Mouse (Mus musculus): ENCODE data around the gene Gm28053. TPM values are rescaled to one million over a fixed set of nuclear protein-coding genes. Genes with fewer than 3 reads are reported as not detected.
A peak's percentile ranks its signal among the peaks of the same experiment; 100 is the strongest.
"Not testable (repeated sequence)": the region's sequence is repeated elsewhere in the genome, so short reads cannot be mapped to it uniquely, and the experiment has no call there.

The Gm28053 gene
- polyA plus RNA-seq, 1 experiment from 2014 or later, result 2.3 TPM

GRCm38 (mm10) chr6:48678391-48678790 lies 40.0 kb upstream of the Gm28053 start:
- Histone ChIP-seq H3K36me3 (ENCODE audit: control insufficient read depth, insufficient read depth) (no peaks in the 10 kb centered on the region; the same call in 1 of the 2 replicates), H3K27ac (ENCODE audit: low read length) (no peak overlapping the region), H3K4me2 (ENCODE audit: low read depth, low read length) (peak overlapping the region; percentile 18; the same call in 1 of the 2 replicates), H3K4me3 (ENCODE audit: low read length) (no peak overlapping the region), H3K9ac (ENCODE audit: low read length) (no peak overlapping the region), H3K27me3 (ENCODE audit: control insufficient read depth, insufficient read depth, low read length) (no peaks in the 10 kb centered on the region), H3K9me3 (replicated peaks; ENCODE audit: control insufficient read depth, low read length) (no peaks in the 10 kb centered on the region), H3K4me1 (ENCODE audit: control insufficient read depth, insufficient read depth, low read length) (no peaks in the 10 kb centered on the region)
- WGBS, result 62% methylated on average over 4 of the region's 4 CpGs
- ATAC-seq (replicated peaks; ENCODE audit: extremely low read depth, insufficient read depth, low FRiP score), result no peak

- no peak for ATAC-seq (replicated peaks; ENCODE audit: extremely low read depth, insufficient read depth, low FRiP score)
- Histone ChIP-seq H3K9me3 (replicated peaks; ENCODE audit: control insufficient read depth, low read length) (no peaks in the 10 kb centered on the region), H3K4me1 (ENCODE audit: control insufficient read depth, insufficient read depth, low read length) (no peaks in the 10 kb centered on the region), H3K9ac (ENCODE audit: low read length) (no peak overlapping the region), H3K27ac (ENCODE audit: low read length) (peak overlapping the region; percentile 59; the same call in 1 of the 2 replicates), H3K27me3 (ENCODE audit: control insufficient read depth, insufficient read depth, low read length) (no peaks in the 10 kb centered on the region), H3K4me3 (ENCODE audit: low read length) (no peak overlapping the region), H3K4me2 (ENCODE audit: low read depth, low read length) (no peak overlapping the region), H3K36me3 (ENCODE audit: control insufficient read depth, insufficient read depth) (no peaks in the 10 kb centered on the region; the same call in 1 of the 2 replicates)
- 68% methylated on average over 6 of the region's 6 CpGs for WGBS
Measured at GRCm38 (mm10) chr6:48679701-48680100, 38.7 kb upstream of the Gm28053 start.

DNA sequence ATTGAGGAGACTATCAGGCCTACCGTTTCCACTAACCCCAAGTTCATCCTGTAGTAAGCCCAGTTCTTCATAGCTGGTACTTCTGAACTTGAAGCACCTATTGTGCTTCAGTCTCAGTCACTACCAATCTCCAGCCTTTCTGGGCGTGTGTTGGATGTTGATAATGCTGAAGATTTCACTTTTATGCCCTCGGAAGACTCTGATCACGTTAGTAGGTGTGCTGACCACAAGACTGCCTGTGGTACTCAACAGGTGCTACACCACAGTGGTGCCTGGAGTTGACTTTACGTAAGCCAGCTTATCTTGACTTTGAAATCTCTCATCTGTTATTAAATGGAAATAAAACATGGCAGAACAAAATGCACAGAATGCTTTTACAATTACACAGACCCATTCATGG lies 38.0 kb upstream of the Gm28053 start:
- H3K4me1 ChIP-seq (ENCODE audit: control insufficient read depth, insufficient read depth, low read length), result no peaks in the 10 kb centered on the region
- no peaks in the 10 kb centered on the region; the same call in 1 of the 2 replicates for H3K36me3 ChIP-seq (ENCODE audit: control insufficient read depth, insufficient read depth)
- no peak overlapping the region for H3K4me2 ChIP-seq (ENCODE audit: low read depth, low read length)
- no peak for ATAC-seq (replicated peaks; ENCODE audit: extremely low read depth, insufficient read depth, low FRiP score)
- H3K4me3 ChIP-seq (ENCODE audit: low read length), result no peak overlapping the region
- peak overlapping the region; percentile 32; the same call in 1 of the 2 replicates for H3K27ac ChIP-seq (ENCODE audit: low read length)
- 74% methylated on average over 5 of the region's 5 CpGs for WGBS
- no peaks in the 10 kb centered on the region for H3K9me3 ChIP-seq (replicated peaks; ENCODE audit: control insufficient read depth, low read length)
- no peak overlapping the region for H3K9ac ChIP-seq (ENCODE audit: low read length)
- no peaks in the 10 kb centered on the region for H3K27me3 ChIP-seq (ENCODE audit: control insufficient read depth, insufficient read depth, low read length)

DNA sequence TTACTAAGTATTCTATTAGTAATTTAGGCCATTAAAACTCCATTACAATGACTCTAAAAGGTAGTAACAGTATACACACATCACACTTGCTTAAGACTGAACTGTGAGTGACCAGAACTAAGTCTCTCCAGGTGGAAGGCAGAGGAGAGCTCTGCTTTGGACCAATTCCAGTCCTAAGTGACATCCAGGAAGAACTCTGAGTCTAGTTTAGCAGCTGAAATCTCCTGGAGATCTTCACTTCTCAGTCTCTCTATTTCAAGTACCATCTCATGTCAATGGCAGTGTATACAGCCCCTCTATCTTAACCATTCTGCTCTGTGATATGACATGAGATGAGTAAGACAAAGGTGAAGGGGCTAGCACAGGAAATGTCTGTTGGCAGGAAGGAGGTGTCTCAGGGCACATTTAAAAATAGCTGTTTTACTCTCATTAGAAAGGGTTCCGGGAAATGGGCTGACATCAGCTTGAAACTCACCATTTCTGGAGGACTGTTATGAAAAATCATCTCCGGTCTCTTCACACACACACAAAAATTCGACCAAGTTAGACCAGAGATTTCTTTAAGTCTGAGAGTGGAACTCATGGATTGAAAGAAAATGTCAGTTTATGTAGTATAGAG lies 36.8 kb upstream of the Gm28053 start:
- ATAC-seq (replicated peaks; ENCODE audit: extremely low read depth, insufficient read depth, low FRiP score), result 0 out of 2 replicates have a peak, but pooled peaks have one; percentile 25
- H3K4me3 ChIP-seq (ENCODE audit: low read length), result no peak overlapping the region
- H3K9ac ChIP-seq (ENCODE audit: low read length), result no peak overlapping the region
- WGBS, result 53% methylated on average over 3 of the region's 3 CpGs
- H3K4me2 ChIP-seq (ENCODE audit: low read depth, low read length), result no peak overlapping the region
- H3K27me3 ChIP-seq (ENCODE audit: control insufficient read depth, insufficient read depth, low read length), result no peaks in the 10 kb centered on the region
- no peaks in the 10 kb centered on the region; the same call in 1 of the 2 replicates for H3K36me3 ChIP-seq (ENCODE audit: control insufficient read depth, insufficient read depth)
- no peaks in the 10 kb centered on the region for H3K9me3 ChIP-seq (replicated peaks; ENCODE audit: control insufficient read depth, low read length)
- H3K4me1 ChIP-seq (ENCODE audit: control insufficient read depth, insufficient read depth, low read length), result no peaks in the 10 kb centered on the region
- peak overlapping the region; percentile 51; the same call in 1 of the 2 replicates for H3K27ac ChIP-seq (ENCODE audit: low read length)

- Histone ChIP-seq H3K9me3 (replicated peaks; ENCODE audit: control insufficient read depth, low read length) (no peaks in the 10 kb centered on the region), H3K27ac (ENCODE audit: low read length) (peak overlapping the region; percentile 51; the same call in 1 of the 2 replicates), H3K9ac (ENCODE audit: low read length) (no peak overlapping the region), H3K27me3 (ENCODE audit: control insufficient read depth, insufficient read depth, low read length) (no peaks in the 10 kb centered on the region), H3K36me3 (ENCODE audit: control insufficient read depth, insufficient read depth) (no peaks in the 10 kb centered on the region; the same call in 1 of the 2 replicates), H3K4me2 (ENCODE audit: low read depth, low read length) (no peak overlapping the region), H3K4me1 (ENCODE audit: control insufficient read depth, insufficient read depth, low read length) (no peaks in the 10 kb centered on the region), H3K4me3 (ENCODE audit: low read length) (no peak overlapping the region)
- WGBS, result 64% methylated on average over 4 of the region's 4 CpGs
- no peak for ATAC-seq (replicated peaks; ENCODE audit: extremely low read depth, insufficient read depth, low FRiP score)
Measured at GRCm38 (mm10) chr6:48682271-48682670, 36.1 kb upstream of the Gm28053 start.

- not testable (repeated sequence) for H3K27me3 ChIP-seq (ENCODE audit: control insufficient read depth, insufficient read depth, low read length); H3K9me3 ChIP-seq (replicated peaks; ENCODE audit: control insufficient read depth, low read length); H3K27ac ChIP-seq (ENCODE audit: low read length); ATAC-seq (replicated peaks; ENCODE audit: extremely low read depth, insufficient read depth, low FRiP score); H3K4me1 ChIP-seq (ENCODE audit: control insufficient read depth, insufficient read depth, low read length); H3K9ac ChIP-seq (ENCODE audit: low read length); H3K4me3 ChIP-seq (ENCODE audit: low read length); H3K4me2 ChIP-seq (ENCODE audit: low read depth, low read length); H3K36me3 ChIP-seq (ENCODE audit: control insufficient read depth, insufficient read depth)
- 90% methylated on average over 3 of the region's 4 CpGs for WGBS
Measured at GRCm38 (mm10) chr6:48683263-48683821, 35.1 kb upstream of the Gm28053 start.

- H3K4me2 ChIP-seq (ENCODE audit: low read depth, low read length), result peak within 1 kb of the TSS; percentile 34
- no peaks in the 10 kb centered on the region for H3K4me1 ChIP-seq (ENCODE audit: control insufficient read depth, insufficient read depth, low read length)
- H3K4me3 ChIP-seq (ENCODE audit: low read length), result peak within 1 kb of the TSS; percentile 39
- no peaks in the 10 kb centered on the region for H3K36me3 ChIP-seq (ENCODE audit: control insufficient read depth, insufficient read depth)
- WGBS, result 53% methylated on average over 5 of the region's 5 CpGs
- no peaks in the 10 kb centered on the region for H3K9me3 ChIP-seq (replicated peaks; ENCODE audit: control insufficient read depth, low read length)
- no peaks in the 10 kb centered on the region for H3K27me3 ChIP-seq (ENCODE audit: control insufficient read depth, insufficient read depth, low read length)
- peak within 1 kb of the TSS; percentile 45 for H3K9ac ChIP-seq (ENCODE audit: low read length)
- H3K27ac ChIP-seq (ENCODE audit: low read length), result peak within 1 kb of the TSS; percentile 82
- ATAC-seq (replicated peaks; ENCODE audit: extremely low read depth, insufficient read depth, low FRiP score), result no peak; the same call in 1 of the 2 replicates
Measured at GRCm38 (mm10) chr6:48684319-48684718, 34.1 kb upstream of the Gm28053 start, which contains the start of gene Gimap4. Gene Gimap4, plus strand, starts transcription at chr6:48684549.

DNA sequence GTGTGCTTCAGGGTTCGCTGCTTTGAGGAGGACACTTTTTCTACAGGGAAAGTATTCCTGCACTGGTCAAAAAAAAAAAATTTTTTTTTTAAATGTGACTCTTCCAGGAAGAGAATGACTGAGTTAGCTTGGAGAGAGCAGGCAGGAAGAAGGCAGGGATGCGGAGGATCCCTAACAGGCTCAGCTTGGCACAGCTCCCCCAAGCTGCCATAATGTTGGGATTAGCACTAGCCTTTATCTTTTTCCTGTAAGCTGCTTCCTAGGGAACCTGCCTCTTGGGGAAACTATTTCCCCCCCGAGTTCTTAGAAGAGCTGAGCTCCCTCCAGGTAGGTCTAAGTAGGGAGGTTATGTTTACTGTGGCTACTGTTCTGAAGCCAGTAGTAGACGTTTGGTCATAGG lies 33.6 kb upstream of the Gm28053 start:
- no peaks in the 10 kb centered on the region for H3K27me3 ChIP-seq (ENCODE audit: control insufficient read depth, insufficient read depth, low read length)
- no peaks in the 10 kb centered on the region for H3K4me1 ChIP-seq (ENCODE audit: control insufficient read depth, insufficient read depth, low read length)
- peak overlapping the region; percentile 39 for H3K4me3 ChIP-seq (ENCODE audit: low read length)
- no peak; the same call in 1 of the 2 replicates for ATAC-seq (replicated peaks; ENCODE audit: extremely low read depth, insufficient read depth, low FRiP score)
- no peaks in the 10 kb centered on the region for H3K9me3 ChIP-seq (replicated peaks; ENCODE audit: control insufficient read depth, low read length)
- peak overlapping the region; percentile 82 for H3K27ac ChIP-seq (ENCODE audit: low read length)
- peak overlapping the region; percentile 45 for H3K9ac ChIP-seq (ENCODE audit: low read length)
- 39% methylated on average over 4 of the region's 4 CpGs for WGBS
- H3K36me3 ChIP-seq (ENCODE audit: control insufficient read depth, insufficient read depth), result no peaks in the 10 kb centered on the region
- peak overlapping the region; percentile 34 for H3K4me2 ChIP-seq (ENCODE audit: low read depth, low read length)

DNA sequence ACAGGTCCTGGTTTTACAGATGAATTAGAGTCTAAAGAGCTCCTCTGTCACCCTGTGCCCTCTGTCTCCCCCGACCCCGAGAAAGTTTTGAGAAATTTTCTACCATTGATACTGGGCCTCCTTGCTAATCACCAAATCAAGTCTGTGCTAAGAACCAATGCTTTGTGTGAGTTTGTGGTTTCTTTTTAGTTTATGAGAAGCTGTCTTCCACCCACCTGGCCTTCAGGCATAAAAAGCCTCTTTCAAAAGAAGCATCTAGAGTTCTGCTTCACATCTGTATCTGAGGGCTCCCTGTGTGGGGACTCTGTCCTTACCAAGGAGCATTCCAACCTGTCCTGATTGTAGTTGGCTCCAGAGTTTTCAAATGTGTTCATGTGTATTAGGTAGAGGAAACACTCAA lies 33.2 kb upstream of the Gm28053 start:
- peak overlapping the region; percentile 45 for H3K9ac ChIP-seq (ENCODE audit: low read length)
- peak overlapping the region; percentile 39 for H3K4me3 ChIP-seq (ENCODE audit: low read length)
- H3K4me2 ChIP-seq (ENCODE audit: low read depth, low read length), result peak overlapping the region; percentile 34
- no peaks in the 10 kb centered on the region for H3K9me3 ChIP-seq (replicated peaks; ENCODE audit: control insufficient read depth, low read length)
- no peak for ATAC-seq (replicated peaks; ENCODE audit: extremely low read depth, insufficient read depth, low FRiP score)
- no peaks in the 10 kb centered on the region for H3K36me3 ChIP-seq (ENCODE audit: control insufficient read depth, insufficient read depth)
- H3K4me1 ChIP-seq (ENCODE audit: control insufficient read depth, insufficient read depth, low read length), result no peaks in the 10 kb centered on the region
- H3K27me3 ChIP-seq (ENCODE audit: control insufficient read depth, insufficient read depth, low read length), result no peaks in the 10 kb centered on the region
- 58% methylated on average over 2 of the region's 2 CpGs for whole genome bisulfite sequencing
- peak overlapping the region; percentile 82 for H3K27ac ChIP-seq (ENCODE audit: low read length)

All from heart, embryonic 16.5 days (tissue).